Mouse (Mus musculus): ENCODE data around the gene Aqp5. TPM values are rescaled to one million over a fixed set of nuclear protein-coding genes. Genes with fewer than 3 reads are reported as not detected.

Gene Aqp5
- total RNA-seq, 2 experiments from 2014 or later = not detected

- intact Hi-C loops (cut with DNase I) = no loop called here
- no peak for DNase-seq
These were observed 41.0 kb downstream of the Aqp5 start for GRCm38 (mm10) chr15:99631618-99632017.

GRCm38 (mm10) chr15:99634702-99635101 is 44.1 kb downstream of the Aqp5 start:
- intact Hi-C loops (cut with DNase I) = no loop called here
- DNase-seq = no peak

- no peak for DNase-seq
- intact Hi-C loops (cut with DNase I) = no loop called here
These were observed 47.0 kb downstream of the Aqp5 start for GRCm38 (mm10) chr15:99637405-99638123.

GRCm38 (mm10) chr15:99638124-99638485 is 47.5 kb downstream of the Aqp5 start:
- DNase-seq = no peak
- intact Hi-C loops (cut with DNase I) = no loop called here

GRCm38 (mm10) chr15:99642622-99643021 is 52.0 kb downstream of the Aqp5 start:
- intact Hi-C loops (cut with DNase I) = no loop called here
- DNase-seq = no peak

GRCm38 (mm10) chr15:99643832-99644231 is 53.2 kb downstream of the Aqp5 start:
- DNase-seq = no peak
- intact Hi-C loops (cut with DNase I) = no loop called here

Other genes with a start within 250 kb of the Aqp5 start
- 10 to 100 TPM; 19.0 to 22.3 TPM for gene Fmnl3, start 220.3 kb upstream of the Aqp5 start, total RNA-seq (2021)
- gene Tmbim6, start 197.9 kb upstream of the Aqp5 start, total RNA-seq (2021) = 100 to 1,000 TPM; 233 to 243 TPM
- 1 to 10 TPM; 6.9 to 8.8 TPM for gene Nckap5l, start 133.0 kb upstream of the Aqp5 start, total RNA-seq (2021)
- 1 to 10 TPM; 3.2 to 3.4 TPM for gene Bcdin3d, start 116.1 kb upstream of the Aqp5 start, total RNA-seq (2021)
- gene Faim2, start 62.6 kb upstream of the Aqp5 start, total RNA-seq (2021) = under 1 TPM; 0.31 to 0.33 TPM
- gene Aqp2, start 11.7 kb upstream of the Aqp5 start, total RNA-seq (2021) = not detected
- gene Aqp6, start 10.6 kb downstream of the Aqp5 start, total RNA-seq (2021) = not detected
- 1 to 10 TPM; 2.1 to 2.2 TPM for gene Racgap1, start 60.9 kb downstream of the Aqp5 start, total RNA-seq (2021)
- under 1 TPM; 0.22 to 0.35 TPM for gene Asic1, start 79.6 kb downstream of the Aqp5 start, total RNA-seq (2021)
- gene Smarcd1, start 111.3 kb downstream of the Aqp5 start, total RNA-seq (2021) = 10 to 100 TPM; 18.7 to 22.1 TPM
- 1 to 10 TPM; 1.8 to 2.4 TPM for gene Gm17349, start 114.7 kb downstream of the Aqp5 start, total RNA-seq (2021)
- 10 to 100 TPM; 61.0 to 62.5 TPM for gene Gpd1, start 126.7 kb downstream of the Aqp5 start, total RNA-seq (2021)
- gene Cox14, start 134.8 kb downstream of the Aqp5 start, total RNA-seq (2021) = 100 to 1,000 TPM; 218 to 222 TPM
- gene Cers5, start 182.1 kb downstream of the Aqp5 start, total RNA-seq (2021) = 10 to 100 TPM; 17.6 to 18.0 TPM